ENCODE assay signal across 18 mouse cellular contexts in genomic region chr15:64576891-64577535, GRCm38 (mm10).
DNase-seq lines count a peak whose midpoint lies in the region; ATAC-seq lines count a peak whose summit lies in the region.
"Had no signal": no experiment of that assay in that cellular context is flagged by ENCODE, and none has a peak within 500 bp of the region (broad histone marks: within the 10 kb centered on the region; RNA-seq: fewer than 3 reads in every experiment).

No protein-coding gene starts in this region.

- no peak overlapping the region for H3K4me3 ChIP-seq in embryonic facial prominence, embryonic 15.5 days (replicated peaks)
- no peak overlapping the region for H3K4me3 ChIP-seq in embryonic facial prominence, embryonic 10.5 days
- H3K4me3 ChIP-seq: forebrain, embryonic 15.5 days; heart, embryonic 13.5 days; hindbrain, embryonic 12.5 days had no signal

- H3K27me3 ChIP-seq in embryonic facial prominence, embryonic 15.5 days, result no peaks in the 10 kb centered on the region
- no peaks in the 10 kb centered on the region; the same call in 1 of the 2 replicates for H3K27me3 ChIP-seq in embryonic facial prominence, embryonic 10.5 days (replicated peaks; ENCODE audit: low read depth, poor library complexity, severe bottlenecking)
- H3K27me3 ChIP-seq: forebrain, embryonic 15.5 days; heart, embryonic 13.5 days; hindbrain, embryonic 12.5 days had no signal

- ATAC-seq in embryonic facial prominence, embryonic 15.5 days (ENCODE audit: insufficient number of reproducible peaks, low FRiP score, low TSS enrichment, low read depth), result no peak
- ATAC-seq: forebrain, embryonic 15.5 days; hindbrain, postnatal 0 days had no signal

- H3K4me1 ChIP-seq in embryonic facial prominence, embryonic 15.5 days, result peaks cover 7% of the 10 kb centered on the region; the same call in 1 of the 2 replicates
- H3K4me1 ChIP-seq in embryonic facial prominence, embryonic 10.5 days, result peaks cover 20% of the 10 kb centered on the region
- H3K4me1 ChIP-seq: forebrain, embryonic 15.5 days; hindbrain, embryonic 12.5 days had no signal

- intact Hi-C loops in left cerebral cortex, postnatal 4 days (cut with DNase I), result no loop called here

- no peak overlapping the region for H3K9ac ChIP-seq in embryonic facial prominence, embryonic 15.5 days
- H3K9ac ChIP-seq: forebrain, embryonic 15.5 days; heart, embryonic 13.5 days; hindbrain, embryonic 12.5 days had no signal

- no peaks in the 10 kb centered on the region for H3K9me3 ChIP-seq in embryonic facial prominence, embryonic 15.5 days (replicated peaks)
- no peaks in the 10 kb centered on the region for H3K9me3 ChIP-seq in embryonic facial prominence, embryonic 10.5 days
- H3K9me3 ChIP-seq: forebrain, embryonic 15.5 days; heart, embryonic 13.5 days; hindbrain, embryonic 12.5 days had no signal

- no peak overlapping the region for H3K4me2 ChIP-seq in embryonic facial prominence, embryonic 15.5 days (replicated peaks)
- H3K4me2 ChIP-seq: forebrain, embryonic 15.5 days; heart, embryonic 13.5 days; hindbrain, embryonic 12.5 days had no signal

- 91% methylated on average over 1 of the region's 1 CpGs for WGBS in embryonic facial prominence, embryonic 15.5 days
- 94% methylated on average over 1 of the region's 1 CpGs for WGBS in embryonic facial prominence, embryonic 10.5 days

- no peaks in the 10 kb centered on the region for H3K36me3 ChIP-seq in embryonic facial prominence, embryonic 15.5 days
- no peaks in the 10 kb centered on the region for H3K36me3 ChIP-seq in embryonic facial prominence, embryonic 10.5 days (replicated peaks)
- H3K36me3 ChIP-seq: forebrain, embryonic 15.5 days; heart, embryonic 13.5 days; hindbrain, embryonic 12.5 days had no signal

- no peak for DNase-seq in embryonic facial prominence, embryonic 10.5 days (ENCODE audit: low spot score)
- peak; percentile 57 for DNase-seq in left cerebral cortex, postnatal 4 days
- no peak for DNase-seq in left cerebral cortex, adult 8-10 months (ENCODE audit: low spot score in 2 of 2)
- peak; percentile 24 for DNase-seq in Muller cell, postnatal 12 days (ENCODE audit: inconsistent ontology term)
- peak; percentile 55 for DNase-seq in brain, adult 2 months (ENCODE audit: low read depth, low spot score)
- DNase-seq in kidney, adult 11 months, result no peak
- DNase-seq: adrenal gland, adult 8-10 months; adrenal gland, postnatal 36 days; cerebellum, adult 11 months; cerebellum, postnatal 36 days; gastrocnemius, postnatal 14 days; heart, postnatal 4 days; kidney, adult 18-20 months had no signal

- 0 out of 2 replicates have a peak overlapping the region, but pooled peaks have one; percentile 5 for H3K27ac ChIP-seq in embryonic facial prominence, embryonic 15.5 days (replicated peaks)
- no peak overlapping the region for H3K27ac ChIP-seq in embryonic facial prominence, embryonic 10.5 days (replicated peaks)
- H3K27ac ChIP-seq: forebrain, embryonic 15.5 days; heart, embryonic 13.5 days; hindbrain, embryonic 12.5 days; hindbrain, postnatal 0 days had no signal

Comparison
In these comparisons a context has a peak if more than half of its experiments do, and no peak if none do; other contexts are left out.
1. DNase-seq: peak in left cerebral cortex, postnatal 4 days (single experiment), Muller cell, postnatal 12 days (single experiment) and brain, adult 2 months (single experiment); none in embryonic facial prominence, embryonic 10.5 days (single experiment), left cerebral cortex, adult 8-10 months (0 of 2) and kidney, adult 11 months (single experiment).